Mouse (Mus musculus): ENCODE data around the gene Ldhal6b.

- no peak for TF ChIP-seq CTCF (IDR thresholded peaks at IDR 0.05; ENCODE audit: low read depth)
- TF ChIP-seq EP300 (IDR thresholded peaks at IDR 0.05; ENCODE audit: low read depth) = no peak
Measured at GRCm38 (mm10) chr17:5463912-5464311, 45.3 kb upstream of the Ldhal6b start.

All from heart, postnatal 0 days (tissue).